In the genomic region with DNA sequence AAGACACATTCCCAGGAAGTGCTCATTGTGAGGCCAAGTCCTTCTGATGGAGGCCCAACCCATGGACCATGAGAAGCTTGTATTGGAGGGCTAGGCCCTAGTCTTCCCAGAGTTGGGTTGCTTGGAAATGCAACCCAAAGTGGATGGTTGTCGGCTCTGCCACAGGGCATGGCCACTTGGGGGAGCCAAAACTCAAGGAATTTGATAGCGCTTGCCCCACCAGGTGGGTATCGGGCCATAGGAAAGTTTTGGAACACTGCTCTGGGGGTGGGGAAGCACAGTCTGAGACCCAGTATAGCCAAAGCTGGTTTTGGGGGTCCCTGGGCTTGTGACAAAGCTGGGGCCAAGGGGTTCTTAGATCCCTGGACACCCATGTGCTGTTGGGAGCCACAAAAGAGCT, we compare ENCODE assay signal across 10 mouse cellular contexts. TPM values are rescaled to one million over a fixed set of nuclear protein-coding genes. Genes with fewer than 3 reads are reported as not detected.
DNase-seq lines count a peak whose midpoint lies in the region; TF ChIP-seq lines count a peak whose summit lies in the region.
"Had no signal": no experiment of that assay in that cellular context is flagged by ENCODE, and none has a peak within 500 bp of the region (broad histone marks: within the 10 kb centered on the region; RNA-seq: fewer than 3 reads in every experiment).

No protein-coding gene starts in this region.

- TF ChIP-seq CTCF in small intestine, adult 2 months (IDR thresholded peaks at IDR 0.05; ENCODE audit: extremely low read depth, insufficient read length, insufficient replicate concordance, low read depth, low read length), result peak; percentile 62; the same call in 1 of the 2 replicates

- H3K27ac ChIP-seq in heart, embryonic 10.5 days, result no peak overlapping the region
- no peak overlapping the region for H3K27ac ChIP-seq in small intestine, adult 2 months (ENCODE audit: insufficient read depth, low read depth, low read length)
- H3K27ac ChIP-seq: embryonic facial prominence, embryonic 12.5 days; liver, embryonic 15.5 days had no signal

- 0 out of 2 replicates have a peak, but pooled peaks cover 3% of the 10 kb centered on the region for H3K9me3 ChIP-seq in heart, embryonic 10.5 days
- H3K9me3 ChIP-seq: liver, embryonic 15.5 days had no signal

- no peak for TF ChIP-seq POLR2A in small intestine, adult 2 months (IDR thresholded peaks at IDR 0.05; ENCODE audit: low read depth, low read length)

- WGBS in heart, embryonic 10.5 days, result 16% methylated on average over 3 of the region's 3 CpGs
- 10% methylated on average over 3 of the region's 3 CpGs for WGBS in small intestine, adult 2 months

- H3K4me3 ChIP-seq in heart, embryonic 10.5 days, result no peak overlapping the region
- H3K4me3 ChIP-seq in small intestine, adult 2 months (ENCODE audit: low read depth, low read length), result no peak overlapping the region
- H3K4me3 ChIP-seq: embryonic facial prominence, embryonic 12.5 days; liver, embryonic 15.5 days had no signal

- H3K4me1 ChIP-seq in heart, embryonic 10.5 days, result no peaks in the 10 kb centered on the region
- no peaks in the 10 kb centered on the region for H3K4me1 ChIP-seq in small intestine, adult 2 months (ENCODE audit: control insufficient read depth, insufficient read depth, insufficient read length, low read length)
- H3K4me1 ChIP-seq: embryonic facial prominence, embryonic 12.5 days; liver, embryonic 15.5 days had no signal

- no peaks in the 10 kb centered on the region for H3K27me3 ChIP-seq in heart, embryonic 10.5 days (ENCODE audit: insufficient read depth, poor library complexity, severe bottlenecking)
- no peaks in the 10 kb centered on the region for H3K27me3 ChIP-seq in small intestine, adult 2 months (ENCODE audit: control insufficient read depth, insufficient read depth, low read length)
- H3K27me3 ChIP-seq: embryonic facial prominence, embryonic 12.5 days; liver, embryonic 15.5 days had no signal

- H3K36me3 ChIP-seq in heart, embryonic 10.5 days, result no peaks in the 10 kb centered on the region
- no peaks in the 10 kb centered on the region for H3K36me3 ChIP-seq in small intestine, adult 2 months (ENCODE audit: control insufficient read depth, insufficient read depth, low read length)
- H3K36me3 ChIP-seq: embryonic facial prominence, embryonic 12.5 days; liver, embryonic 15.5 days had no signal

- DNase-seq in heart, adult 8-10 months (ENCODE audit: low spot score), result peak; percentile 1
- DNase-seq in heart, embryonic 10.5 days (ENCODE audit: low spot score), result no peak
- peak; percentile 21 for DNase-seq in urinary bladder, postnatal 25 days (ENCODE audit: low spot score)
- DNase-seq in urinary bladder, postnatal 4 days (ENCODE audit: low spot score in 2 of 2), result no peak
- peak; percentile 38 for DNase-seq in embryo, embryonic 11 days
- DNase-seq in kidney, postnatal 4 days, result peak; percentile 63 to 64
- DNase-seq in gastrocnemius, postnatal 36 days, result no peak

- intact Hi-C loops in gastrocnemius, postnatal 36 days (cut with DNase I), result no loop called here

RNA-seq across cellular contexts. Expression of gene Crlf2, which starts 42.3 kb away (rescaled TPM):
- total RNA-seq in heart, adult 8-10 months (2022), result 1 to 10 TPM; 3.7 to 8.1 (median 5.7) TPM
- 7.5 and 9.3 TPM in 2 replicates for polyA plus RNA-seq in heart, embryonic 10.5 days (2016; fragmentation: Nextera tagmentation; extraction: Ambion mirVana)
- polyA plus RNA-seq in small intestine, adult 2 months (2012; rRNA removed), result 22.3 and 51.8 TPM in 2 replicates
- total RNA-seq in gastrocnemius, postnatal 36 days (2021), result 1 to 10 TPM; 2.5 to 3.0 TPM

Comparison
In these comparisons a context has a peak if more than half of its experiments do, and no peak if none do; other contexts are left out.
1. DNase-seq: peak in heart, adult 8-10 months (single experiment), urinary bladder, postnatal 25 days (single experiment), embryo, embryonic 11 days (single experiment) and kidney, postnatal 4 days (2 of 2); none in heart, embryonic 10.5 days (single experiment), urinary bladder, postnatal 4 days (0 of 2) and gastrocnemius, postnatal 36 days (0 of 2).